Mouse (Mus musculus) cerebellum, postnatal 4 days (tissue): ENCODE results near the gene Ammecr1.

ENCODE experiments used
- DNase-seq, 2 experiments: peaks; one replicate each; pipeline ENCODE4 v3.0.0; 2022; ENCODE audit warnings: low spot score in 2 of 2, mixed read lengths in 1 of 2

Ammecr1 gene

DNA sequence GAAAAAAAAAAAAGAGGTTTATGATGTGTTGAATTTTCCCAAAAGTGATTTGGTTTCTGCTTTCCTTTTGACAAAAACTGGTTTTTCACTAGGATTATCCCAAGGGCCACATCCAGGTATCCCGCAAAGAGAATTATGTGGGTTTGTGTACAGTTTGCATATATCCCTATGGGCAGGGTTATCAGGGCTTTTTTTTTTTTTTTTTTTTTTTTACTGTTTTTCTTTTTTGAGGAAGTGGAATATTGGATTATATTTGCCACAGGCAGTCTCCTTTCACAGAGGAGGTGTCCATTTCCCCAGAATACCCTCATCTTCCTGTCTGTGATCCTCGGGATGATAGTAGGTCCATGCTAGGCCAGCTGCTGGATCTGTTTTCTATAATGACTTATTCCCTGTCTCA is 137.3 kb downstream of the Ammecr1 start:
- no peak for DNase-seq

DNA sequence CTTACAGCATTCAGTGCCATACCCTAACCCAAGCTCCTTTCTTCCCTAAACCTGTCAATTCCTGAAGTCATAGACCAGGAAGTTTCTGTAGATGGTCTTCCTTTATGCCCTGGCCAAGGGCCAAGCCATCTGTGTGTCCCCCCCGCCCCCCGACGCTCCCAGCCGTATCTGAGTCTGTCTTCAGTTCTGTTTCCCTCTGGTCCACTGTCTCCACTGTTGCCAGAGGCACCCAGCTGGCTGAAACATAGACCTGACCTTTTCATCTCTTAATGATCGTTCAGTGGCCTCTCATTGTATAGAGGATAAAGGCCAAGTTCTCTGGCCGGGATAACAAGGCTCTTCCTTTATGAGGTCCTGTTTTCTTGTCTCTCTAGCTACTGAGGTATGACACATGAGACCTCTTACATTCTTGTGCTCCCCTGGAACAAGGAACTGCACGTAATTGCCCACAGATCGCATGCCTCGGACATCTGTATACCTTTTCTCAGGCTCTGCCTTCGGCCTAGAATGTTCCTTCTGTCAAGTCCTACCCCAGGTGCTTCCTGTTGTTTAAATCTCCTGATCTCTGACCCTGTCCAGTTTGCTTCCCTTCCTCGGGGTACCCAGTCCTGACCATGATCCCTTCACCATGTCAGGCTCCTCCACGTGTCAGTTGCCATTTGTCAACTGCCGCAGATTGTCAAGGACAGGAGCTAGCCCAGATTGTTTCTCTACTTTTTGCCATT is 138.2 kb downstream of the Ammecr1 start:
- DNase-seq, result no peak

DNA sequence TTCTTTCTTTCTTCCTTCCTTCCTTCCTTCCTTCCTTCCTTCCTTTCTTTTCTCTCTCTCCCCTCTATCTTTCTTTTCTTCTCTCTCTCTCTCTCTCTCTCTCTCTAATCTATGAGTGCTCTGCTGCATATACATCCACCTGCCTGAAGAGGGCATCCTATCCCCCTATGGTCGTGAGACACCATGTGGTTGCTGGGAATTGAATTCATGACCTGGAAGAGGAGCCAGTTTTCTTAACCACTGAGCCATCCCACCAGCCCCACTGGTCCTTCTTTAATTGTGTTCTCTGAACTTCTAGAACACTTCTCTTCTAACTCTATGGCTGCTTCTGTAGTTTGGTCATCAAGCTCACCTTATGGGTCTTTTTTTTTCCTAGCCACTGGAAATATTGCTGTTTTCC is 138.9 kb downstream of the Ammecr1 start:
- DNase-seq, result no peak

DNA sequence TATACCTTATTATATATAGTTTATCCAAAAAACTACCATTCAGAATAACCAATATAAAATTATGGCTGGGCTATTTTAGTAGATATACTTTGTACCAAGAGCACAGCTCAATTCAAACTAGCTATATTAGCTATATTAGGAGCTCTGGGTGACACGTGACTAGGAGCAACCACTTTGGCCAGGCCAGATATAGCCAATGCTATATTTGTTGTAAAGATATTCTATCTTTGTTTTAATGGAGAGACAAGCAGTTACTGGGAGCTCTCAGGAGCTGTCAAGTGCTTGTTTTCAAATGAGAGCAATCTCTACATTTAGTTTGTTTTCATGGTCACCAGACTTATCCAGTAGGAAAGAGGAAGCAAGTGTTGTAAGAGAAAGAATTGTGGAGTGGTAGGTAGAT is 141.2 kb downstream of the Ammecr1 start:
- no peak for DNase-seq

DNA sequence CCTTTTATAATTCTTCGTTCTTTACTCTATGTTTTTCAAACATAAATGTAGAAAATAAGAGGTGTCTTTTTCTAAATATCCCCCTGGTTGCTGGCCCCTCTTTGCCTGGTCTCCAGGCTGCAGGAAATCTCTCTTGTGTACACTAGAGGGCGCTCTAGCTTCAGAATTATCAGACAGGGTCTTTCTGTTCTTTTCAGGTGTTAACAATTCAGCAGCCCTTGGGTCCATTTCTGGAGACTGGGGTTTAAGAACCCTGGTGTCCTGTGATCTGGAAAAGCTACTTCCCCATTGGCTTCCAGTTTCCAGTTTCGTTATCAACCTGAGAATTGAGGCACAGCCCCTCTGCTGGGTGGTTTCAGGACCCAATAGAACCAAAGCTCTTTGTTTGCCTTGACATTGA is 144.7 kb downstream of the Ammecr1 start:
- DNase-seq, result no peak

DNA sequence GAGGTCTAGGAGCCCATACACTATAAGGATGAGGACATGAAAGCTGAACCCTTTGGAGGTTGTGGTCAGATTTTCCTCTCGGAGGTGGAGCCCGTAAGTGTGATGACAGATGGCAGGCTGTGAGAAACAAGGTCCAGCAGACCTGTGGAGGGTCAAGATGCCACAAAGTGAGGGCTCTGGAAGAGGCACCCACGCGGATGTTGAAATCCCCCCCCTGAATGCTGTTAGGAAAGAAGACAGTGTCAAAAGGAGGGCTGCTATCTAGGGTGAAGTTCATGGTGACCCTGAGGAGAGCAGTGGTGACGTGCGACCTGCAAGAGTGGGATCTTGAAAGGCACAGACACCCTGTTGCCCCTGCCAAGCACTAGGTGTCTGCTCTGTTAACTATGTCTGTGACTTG is 145.3 kb downstream of the Ammecr1 start:
- no peak for DNase-seq

DNA sequence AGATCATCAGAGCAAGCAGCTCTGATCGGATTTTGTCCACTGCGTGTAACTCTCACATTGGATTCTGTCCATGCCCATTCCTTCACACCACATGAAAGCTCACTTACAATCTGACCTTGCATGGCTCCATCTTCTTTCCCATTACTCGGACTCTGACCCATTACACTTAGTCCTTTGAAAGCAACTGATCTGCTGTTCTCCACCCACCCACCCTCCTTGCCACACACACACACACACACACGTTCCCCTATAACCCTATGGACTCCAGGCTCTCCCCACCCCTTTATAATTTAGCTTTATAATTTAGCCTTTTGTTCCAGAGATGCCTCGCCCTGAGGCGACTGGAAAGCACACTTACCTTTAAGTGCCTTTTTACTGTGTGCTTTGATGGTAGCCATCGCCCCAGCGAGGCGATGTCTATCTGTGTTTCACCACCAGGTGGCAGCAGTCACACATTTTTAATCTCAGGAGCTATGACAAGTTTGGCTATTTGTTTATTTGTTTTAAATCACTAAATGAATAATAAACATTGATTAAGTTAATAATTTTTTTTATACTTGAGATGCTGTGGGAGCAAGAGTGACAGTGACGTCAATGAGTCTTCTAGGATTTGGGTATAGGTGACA is 148.4 kb downstream of the Ammecr1 start:
- DNase-seq, result peak in 1 of 2 experiments; percentile 37

DNA sequence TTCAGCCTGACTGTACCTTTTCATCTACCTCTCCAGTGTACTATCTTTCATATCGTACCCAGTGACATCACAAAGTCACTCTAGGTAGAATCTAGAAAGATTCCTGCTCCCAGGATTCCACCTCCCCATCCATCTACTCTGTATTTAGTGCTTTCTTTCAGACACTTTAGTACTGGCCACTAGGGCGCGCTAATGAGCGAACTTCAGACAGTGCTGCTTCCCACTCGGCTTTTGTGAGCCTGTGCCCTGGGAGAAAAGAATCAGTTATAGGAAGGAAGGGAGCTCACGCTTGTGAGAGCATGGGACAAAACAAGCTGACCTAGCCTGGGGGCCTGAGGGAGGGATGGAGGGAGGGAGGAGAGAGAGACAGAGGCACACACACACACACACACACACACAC is 153.4 kb downstream of the Ammecr1 start:
- peak in 1 of 2 experiments; percentile 46 for DNase-seq

DNA sequence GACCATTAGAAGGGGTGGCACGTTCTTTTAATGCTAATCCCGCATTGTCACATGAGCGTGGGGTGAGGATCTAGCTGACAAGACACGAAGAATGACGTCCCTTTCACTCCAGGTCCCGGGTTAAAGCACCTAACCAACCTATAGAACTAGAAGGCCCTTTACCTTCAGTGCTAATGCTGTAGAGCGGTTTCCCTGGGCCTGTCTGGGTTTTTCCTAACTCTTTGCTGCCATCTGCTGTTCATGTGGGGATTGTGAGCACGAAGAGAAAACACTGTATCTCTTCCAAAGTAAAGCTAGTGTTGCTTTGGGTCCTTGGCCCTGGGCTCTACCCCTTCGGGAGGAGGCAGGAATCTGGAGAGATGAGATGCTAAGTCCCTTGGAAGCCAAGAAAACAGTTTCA is 158.1 kb downstream of the Ammecr1 start:
- DNase-seq, result peak in 1 of 2 experiments; percentile 57

DNA sequence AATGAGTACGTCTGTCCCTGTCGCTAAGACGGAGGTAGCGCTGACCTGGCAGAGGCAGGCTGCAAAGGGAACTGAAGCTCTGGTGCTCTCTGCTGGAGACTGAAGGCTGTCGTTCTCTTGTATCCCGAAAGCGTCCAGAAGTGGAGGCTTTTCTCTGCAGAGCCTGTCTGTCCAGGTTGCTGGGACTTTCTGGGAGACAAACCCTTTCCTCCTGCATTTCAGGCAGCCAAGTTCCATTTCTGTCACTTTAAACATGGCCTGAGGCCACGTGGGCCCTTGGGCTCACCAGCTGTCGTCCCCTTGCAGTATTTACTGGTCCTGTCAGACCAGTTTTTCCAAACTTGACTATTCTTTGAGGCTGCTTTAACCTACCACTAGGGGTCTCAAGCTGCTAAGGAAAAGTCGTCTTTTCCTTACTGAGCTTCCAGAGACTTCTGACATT is 159.9 kb downstream of the Ammecr1 start:
- DNase-seq, result peak in 1 of 2 experiments; percentile 11

DNA sequence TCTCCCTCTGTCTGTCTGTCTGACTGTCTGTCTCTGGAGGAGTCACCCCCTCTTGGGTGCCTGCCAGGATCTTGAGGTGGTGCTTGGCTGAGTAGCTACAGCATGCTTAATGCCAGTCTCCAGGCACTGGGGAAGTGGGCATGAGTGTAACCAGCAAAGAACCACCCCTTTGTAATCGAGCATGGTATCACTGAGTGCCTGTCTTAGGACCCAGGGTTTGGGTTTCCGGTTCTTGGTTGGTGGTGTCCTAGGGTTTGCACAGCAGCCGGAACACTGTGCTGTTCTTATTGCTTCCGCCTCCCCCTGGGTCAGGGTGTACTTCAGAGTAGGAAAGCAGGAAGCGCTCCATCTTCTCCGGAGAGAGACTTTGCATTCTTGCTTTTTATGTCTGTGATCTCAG is 160.4 kb downstream of the Ammecr1 start:
- no peak for DNase-seq

DNA sequence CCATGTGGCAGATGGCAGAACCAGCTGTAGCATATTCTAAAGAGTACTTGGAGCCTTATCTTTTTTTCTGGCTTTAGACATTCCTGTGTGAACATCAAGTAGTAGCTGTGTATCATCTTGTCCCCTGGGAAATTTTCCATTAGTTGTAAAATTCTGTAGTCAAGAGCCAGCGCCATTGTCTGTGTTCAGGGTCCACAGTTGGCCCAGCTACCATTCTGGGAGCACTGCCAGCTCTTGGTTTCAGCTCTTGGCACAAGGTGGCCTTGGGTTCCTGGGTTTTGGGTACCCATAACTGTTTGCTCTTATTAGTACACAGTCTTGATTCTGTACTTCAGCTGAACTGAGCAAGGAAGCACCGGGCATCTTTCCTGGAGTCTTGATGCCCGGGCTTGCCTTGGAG is 161.9 kb downstream of the Ammecr1 start:
- peak in 1 of 2 experiments; percentile 58 for DNase-seq
